Mouse (Mus musculus) macrophage (primary cell): ENCODE results near the gene Aldh2. TPM values are rescaled to one million over a fixed set of nuclear protein-coding genes. Genes with fewer than 3 reads are reported as not detected.
"Not testable (repeated sequence)": the region's sequence is repeated elsewhere in the genome, so short reads cannot be mapped to it uniquely, and the experiment has no call there.

Experiments used
- H3K27ac ChIP-seq: fragments of 350-480 bp; formaldehyde crosslinking; 2 replicates; pipeline ENCODE4 v1.9.0; 2021
- H3K36me3 ChIP-seq: fragments of 350-480 bp; formaldehyde crosslinking; 2 replicates; pipeline ENCODE4 v1.9.0; 2021; ENCODE audit errors: inconsistent target
- H3K4me3 ChIP-seq: fragments of 350-480 bp; formaldehyde crosslinking; 2 replicates; pipeline ENCODE4 v1.9.0; 2021; ENCODE audit errors: inconsistent target
- H3K79me2 ChIP-seq: fragments of 350-480 bp; formaldehyde crosslinking; 2 replicates; pipeline ENCODE4 v1.9.0; 2021; ENCODE audit errors: inconsistent target
- WGBS: methylation state at CpG from one replicate; pipeline ENCODE4 v1.1.7; 2026; ENCODE audit warnings: inconsistent platforms; ENCODE audit not compliant: missing documents; 5-methylcytosine and 5-hydroxymethylcytosine counted together
- polyA plus RNA-seq: library from polyadenylated mRNA; stranded (reverse); fragments of 250-400 nt; gene quantifications from 3 replicates; pipeline ENCODE4 v1.2.4, GENCODE M21; 2018; ENCODE audit warnings: inconsistent platforms

Aldh2 gene
- polyA plus RNA-seq, 1 experiment from 2014 or later = 1,134 TPM

GRCm38 (mm10) chr5:121546530-121546895 lies 47.1 kb downstream of the Aldh2 start:
- H3K79me2 ChIP-seq = peaks cover 36% of the 10 kb centered on the region
- 10% methylated on average over 6 of the region's 6 CpGs for WGBS
- H3K4me3 ChIP-seq = peak overlapping the region; percentile 92
- peak overlapping the region; percentile 32; the same call in 1 of the 2 replicates for H3K27ac ChIP-seq
- H3K36me3 ChIP-seq = no peaks in the 10 kb centered on the region

GRCm38 (mm10) chr5:121545793-121546529 lies 47.7 kb downstream of the Aldh2 start, which contains the start of gene Mapkapk5:
Gene Mapkapk5 (minus strand): TSS chr5:121545905.
- Histone ChIP-seq H3K4me3 (peak within 1 kb of the TSS; percentile 92), H3K79me2 (peaks cover 41% of the 10 kb centered on the region), H3K27ac (peak within 1 kb of the TSS; percentile 32; the same call in 1 of the 2 replicates), H3K36me3 (no peaks in the 10 kb centered on the region)
- 2% methylated on average over 55 of the region's 55 CpGs for WGBS

DNA sequence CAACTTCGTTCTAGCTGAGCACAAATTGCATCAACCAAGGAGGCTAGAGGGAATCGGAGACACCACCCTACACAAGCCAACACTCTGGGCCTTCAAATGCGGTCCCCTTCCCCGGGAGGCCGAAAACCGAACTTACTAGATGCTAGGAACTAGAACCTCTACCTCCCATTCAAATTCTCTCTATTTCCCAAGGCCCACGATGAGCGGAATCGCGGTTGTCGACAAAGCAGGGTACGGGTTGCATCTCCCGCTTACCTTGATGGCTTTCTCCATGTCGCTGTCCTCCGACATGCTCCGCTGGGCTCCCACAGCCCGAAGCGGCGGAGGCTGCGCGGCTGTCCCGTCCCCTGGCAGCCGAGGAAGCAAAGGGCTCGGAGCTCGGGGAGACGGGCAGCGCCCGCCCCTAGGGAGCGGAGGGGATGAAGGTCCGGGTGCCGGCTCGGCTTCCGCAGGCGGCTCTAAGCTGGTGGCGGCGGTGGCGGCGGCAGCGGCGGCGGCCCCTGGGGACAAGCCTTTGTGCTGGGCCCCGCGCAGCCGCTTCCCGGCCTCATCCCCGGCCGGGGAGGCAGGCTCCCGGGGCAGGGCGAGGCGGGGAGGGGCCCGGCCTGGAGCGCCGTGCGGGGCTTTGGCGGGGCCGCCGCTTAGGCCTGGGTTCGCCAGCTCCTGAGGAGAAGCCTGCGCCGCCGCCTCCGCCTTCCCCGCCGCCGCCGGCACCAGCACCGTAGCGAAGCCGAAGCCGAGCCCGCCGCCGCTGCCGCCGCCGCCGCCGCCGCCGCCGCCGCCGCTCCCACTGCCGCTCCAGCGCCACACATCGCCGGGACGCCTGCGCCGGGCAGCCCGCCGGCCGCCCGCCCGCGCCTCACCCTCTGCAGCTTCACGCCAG lies 48.5 kb downstream of the Aldh2 start, which contains the start of the genes Adam1a and Gm42878:
Gene Adam1a (minus strand): TSS at position 573 of the 883 bp plus-strand sequence.
Gene Gm42878 (minus strand): TSS at position 573 of the 883 bp plus-strand sequence.
- peaks cover 49% of the 10 kb centered on the region for H3K79me2 ChIP-seq
- H3K36me3 ChIP-seq = no peaks in the 10 kb centered on the region
- WGBS = 1% methylated on average over 41 of the region's 97 CpGs
- peak within 1 kb of the TSS; percentile 32; the same call in 1 of the 2 replicates for H3K27ac ChIP-seq
- peak within 1 kb of the TSS; percentile 92 for H3K4me3 ChIP-seq

DNA sequence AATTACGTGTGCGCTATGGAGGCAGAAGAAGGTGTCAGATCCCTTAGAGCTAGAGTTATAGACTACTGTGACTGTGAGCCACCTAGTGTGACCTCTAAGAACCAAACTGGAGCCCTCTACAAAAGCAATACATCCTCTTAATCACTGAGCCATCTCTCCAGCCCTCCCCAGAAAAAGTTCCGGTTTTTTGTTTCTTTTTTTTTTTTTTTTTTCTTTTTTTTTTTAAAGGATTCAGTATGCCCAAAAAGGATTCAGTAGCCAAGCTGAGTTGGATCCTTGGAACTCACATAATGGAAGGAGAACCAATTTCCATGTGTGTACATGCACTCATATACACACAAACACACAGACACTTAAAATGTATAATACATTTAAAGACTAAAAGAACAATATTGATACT lies 50.3 kb downstream of the Aldh2 start:
- no peaks in the 10 kb centered on the region for H3K36me3 ChIP-seq
- 78% methylated on average over 3 of the region's 3 CpGs for WGBS
- no peak overlapping the region for H3K4me3 ChIP-seq
- H3K79me2 ChIP-seq = peaks cover 67% of the 10 kb centered on the region
- no peak overlapping the region for H3K27ac ChIP-seq

DNA sequence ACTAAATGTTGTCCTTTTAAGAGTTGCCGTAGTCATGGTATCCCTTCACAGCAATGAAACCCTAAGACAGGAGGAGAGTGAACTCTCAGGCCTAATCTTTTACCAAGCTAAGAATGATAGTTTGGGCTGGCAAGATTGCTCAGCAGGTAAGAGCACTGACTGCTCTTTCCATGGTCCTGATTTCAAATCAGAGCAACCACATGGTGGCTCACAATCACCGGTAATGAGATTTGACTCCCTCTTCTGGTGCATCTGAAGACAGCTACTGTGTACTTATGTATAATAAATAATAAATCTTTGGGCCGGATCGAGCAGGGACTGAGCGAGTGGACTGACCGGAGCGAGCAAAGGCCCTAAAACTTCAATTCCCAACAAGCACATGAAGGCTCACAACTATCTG lies 52.4 kb downstream of the Aldh2 start:
- Histone ChIP-seq H3K79me2 (peaks cover 88% of the 10 kb centered on the region), H3K36me3 (peaks cover 16% of the 10 kb centered on the region), H3K4me3 (no peak overlapping the region), H3K27ac (no peak overlapping the region)
- WGBS = 81% methylated on average over 2 of the region's 7 CpGs

DNA sequence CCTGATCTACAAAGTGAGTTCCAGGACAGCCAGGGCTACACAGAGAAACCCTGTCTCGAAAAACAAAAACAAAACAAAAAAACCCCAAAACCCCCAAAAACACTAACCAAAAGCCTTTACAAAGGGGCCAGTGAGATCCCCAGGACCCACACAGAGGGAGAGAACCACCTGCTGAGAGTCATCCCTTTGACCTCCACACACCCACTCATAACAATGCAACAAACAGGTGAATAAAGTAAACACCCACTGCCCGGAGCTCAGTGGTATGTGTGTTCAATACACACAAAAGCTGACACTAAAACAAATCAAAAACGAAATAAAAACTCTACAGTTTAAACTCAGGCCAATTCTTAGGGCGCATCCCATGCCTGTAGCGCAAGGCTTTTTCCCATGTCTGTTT lies 53.6 kb downstream of the Aldh2 start:
- no peak overlapping the region for H3K4me3 ChIP-seq
- peaks cover 28% of the 10 kb centered on the region for H3K36me3 ChIP-seq
- H3K27ac ChIP-seq = no peak overlapping the region
- peaks cover 96% of the 10 kb centered on the region for H3K79me2 ChIP-seq
- whole genome bisulfite sequencing = 98% methylated on average over 5 of the region's 5 CpGs

DNA sequence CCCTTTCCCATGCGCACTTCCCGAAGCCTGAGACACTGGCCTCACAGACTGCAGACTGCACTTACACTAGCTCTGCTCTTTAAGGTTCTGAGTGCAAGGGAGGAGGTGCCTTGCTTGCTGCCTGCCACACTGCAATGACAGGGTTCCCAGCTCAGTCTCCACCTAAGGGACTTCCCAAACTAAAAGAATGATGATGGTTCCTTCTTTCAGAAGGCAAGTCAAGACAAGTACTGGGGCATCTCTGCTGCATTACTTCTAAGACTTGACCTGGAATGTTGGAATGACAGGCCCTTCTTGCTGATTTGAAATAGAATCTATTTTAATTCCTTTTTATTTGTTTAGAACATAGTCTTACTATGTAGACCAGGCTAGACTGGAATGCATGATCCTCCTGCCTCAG lies 56.0 kb downstream of the Aldh2 start:
- peaks cover 72% of the 10 kb centered on the region for H3K79me2 ChIP-seq
- no peak overlapping the region for H3K4me3 ChIP-seq
- peaks cover 50% of the 10 kb centered on the region for H3K36me3 ChIP-seq
- no peak overlapping the region for H3K27ac ChIP-seq
- WGBS = 96% methylated on average over 2 of the region's 2 CpGs

DNA sequence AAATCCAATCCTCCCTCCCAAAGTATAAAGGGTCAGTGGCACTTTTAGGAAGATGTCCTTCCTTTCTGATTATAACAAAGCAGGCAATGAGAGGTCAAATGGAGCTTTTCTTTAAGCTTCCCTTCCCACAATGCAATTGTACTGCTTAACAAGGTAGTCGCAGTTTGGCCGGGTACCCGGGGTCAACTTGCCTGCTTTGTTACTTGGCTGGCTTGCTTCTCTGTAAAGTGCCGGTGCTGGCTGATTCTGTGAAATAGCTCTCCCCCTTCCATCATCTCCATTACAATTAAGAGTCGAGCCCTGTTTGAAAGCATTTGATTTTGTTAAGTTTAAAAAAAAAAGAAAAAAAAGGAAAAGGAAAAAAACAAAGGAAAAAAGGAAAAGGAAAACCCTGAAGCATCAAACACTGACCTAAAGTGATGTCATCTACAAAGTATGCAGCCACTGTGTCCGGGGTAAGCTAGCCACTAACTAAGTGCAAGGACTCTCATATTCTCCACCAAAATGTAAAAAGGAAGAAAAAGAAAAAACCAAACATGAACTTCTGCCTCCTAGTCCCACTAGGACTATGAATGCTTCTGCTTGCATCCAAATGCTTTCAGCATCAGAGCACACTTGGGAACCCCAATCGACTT lies 56.6 kb downstream of the Aldh2 start:
- Histone ChIP-seq H3K36me3 (peaks cover 55% of the 10 kb centered on the region), H3K79me2 (peaks cover 67% of the 10 kb centered on the region), H3K4me3 (no peak overlapping the region), H3K27ac (no peak overlapping the region)
- WGBS = 90% methylated on average over 6 of the region's 7 CpGs

GRCm38 (mm10) chr5:121535116-121535515 lies 58.5 kb downstream of the Aldh2 start:
- H3K79me2 ChIP-seq = peaks cover 48% of the 10 kb centered on the region
- H3K4me3 ChIP-seq = no peak overlapping the region
- 79% methylated on average over 3 of the region's 3 CpGs for WGBS
- no peak overlapping the region for H3K27ac ChIP-seq
- peaks cover 73% of the 10 kb centered on the region for H3K36me3 ChIP-seq

- peaks cover 42% of the 10 kb centered on the region for H3K79me2 ChIP-seq
- 83% methylated on average over 5 of the region's 5 CpGs for WGBS
- peaks cover 78% of the 10 kb centered on the region for H3K36me3 ChIP-seq
- H3K4me3 ChIP-seq = no peak overlapping the region
- no peak overlapping the region for H3K27ac ChIP-seq
Observed at GRCm38 (mm10) chr5:121534521-121534920, 59.1 kb downstream of the Aldh2 start.

DNA sequence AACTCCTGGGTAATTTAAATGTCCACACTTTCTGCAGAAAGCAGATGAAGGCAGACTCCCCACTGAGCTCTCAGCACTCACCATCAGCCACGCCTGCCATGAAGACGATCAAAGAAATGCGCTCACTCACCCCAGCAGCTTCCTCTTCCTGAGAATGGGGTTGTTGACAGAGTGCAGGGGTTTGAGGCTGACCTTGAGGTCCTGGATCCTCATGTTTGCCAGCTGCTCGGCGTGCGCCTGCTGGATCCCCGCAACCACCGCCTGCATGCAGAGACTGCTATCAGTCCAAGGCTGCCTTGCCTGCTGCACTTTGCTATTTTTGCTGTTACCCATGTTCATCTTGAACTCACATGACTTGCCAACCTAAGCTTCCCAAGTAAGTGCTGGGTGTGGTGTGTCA lies 66.7 kb downstream of the Aldh2 start:
- Histone ChIP-seq H3K79me2 (no peaks in the 10 kb centered on the region), H3K4me3 (no peak overlapping the region), H3K36me3 (peaks cover 79% of the 10 kb centered on the region), H3K27ac (no peak overlapping the region)
- 94% methylated on average over 8 of the region's 8 CpGs for WGBS

- WGBS = 95% methylated on average over 7 of the region's 7 CpGs
Observed at GRCm38 (mm10) chr5:121526526-121526925, 67.1 kb downstream of the Aldh2 start.

DNA sequence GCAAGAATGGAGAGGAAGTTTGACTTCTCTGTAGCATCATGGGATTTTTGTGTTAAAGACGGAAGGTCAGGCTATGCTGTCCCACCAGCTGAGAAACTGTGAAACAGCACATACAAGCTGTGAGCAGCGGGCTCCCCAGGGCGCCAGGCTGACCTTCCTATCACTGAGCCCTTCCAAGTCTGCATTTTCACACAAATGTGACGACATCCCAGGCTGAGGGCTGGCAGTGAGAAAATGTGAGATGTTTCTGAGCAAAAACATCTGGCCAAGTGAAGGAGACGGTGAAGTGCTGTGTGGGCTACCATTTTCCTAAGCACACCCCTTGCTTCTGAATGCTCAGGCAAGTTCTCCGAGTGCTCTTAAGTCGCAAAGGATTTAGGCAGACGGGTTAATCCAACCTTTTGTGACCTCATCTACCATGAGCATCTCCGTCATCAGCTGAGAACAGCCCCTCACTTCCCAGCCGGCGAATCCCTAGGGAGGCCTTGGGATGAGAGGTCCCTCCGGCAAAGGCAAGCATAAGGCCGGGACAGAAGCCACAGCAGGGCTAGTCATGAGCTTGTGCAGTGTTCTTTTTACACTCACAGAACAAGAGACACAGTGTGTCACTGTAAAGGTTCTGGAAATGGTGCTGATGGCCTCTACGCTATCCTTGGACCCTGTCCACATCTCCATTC lies 67.7 kb downstream of the Aldh2 start:
- H3K79me2 ChIP-seq = no peaks in the 10 kb centered on the region
- 95% methylated on average over 14 of the region's 14 CpGs for WGBS

More at GRCm38 (mm10) chr5:121526526-121526925, 67.1 kb downstream of the Aldh2 start:
- H3K27ac ChIP-seq = no peak overlapping the region
- H3K79me2 ChIP-seq = no peaks in the 10 kb centered on the region
- peaks cover 81% of the 10 kb centered on the region for H3K36me3 ChIP-seq
- H3K4me3 ChIP-seq = no peak overlapping the region

GRCm38 (mm10) chr5:121519758-121520157 lies 73.9 kb downstream of the Aldh2 start:
- peaks cover 26% of the 10 kb centered on the region for H3K36me3 ChIP-seq
- not testable (repeated sequence) for H3K27ac ChIP-seq, H3K4me3 ChIP-seq, H3K79me2 ChIP-seq
- 57% methylated on average over 8 of the region's 17 CpGs for WGBS

More for the DNA sequence above, 67.7 kb downstream of the Aldh2 start:
- peaks cover 80% of the 10 kb centered on the region for H3K36me3 ChIP-seq
- H3K27ac ChIP-seq = no peak overlapping the region
- H3K4me3 ChIP-seq = no peak overlapping the region
